Mouse (Mus musculus) kidney, adult 2 months (tissue): ENCODE results near the gene Paqr5.

Experiments used
- CTCF ChIP-seq: fragments of 200-500 bp; conservative IDR thresholded peaks from 2 replicates; pipeline ENCODE4 v1.5.1; 2011; ENCODE audit warnings: low read depth, mild to moderate bottlenecking, control low read depth, low read length, moderate library complexity, mixed read lengths; ENCODE audit not compliant: insufficient read depth, insufficient read length
- POLR2A ChIP-seq: fragments of 200-500 bp; IDR thresholded peaks from one replicate; pipeline ENCODE4 v1.6.1; 2011; ENCODE audit warnings: low read depth, low read length, control low read depth

- TF ChIP-seq CTCF = no peak
- no peak for TF ChIP-seq POLR2A
Measured at GRCm38 (mm10) chr9:62025056-62025455, 1.6 kb downstream of the Paqr5 start.
